Mouse (Mus musculus): ENCODE data around the gene Slc9a7. TPM values are rescaled to one million over a fixed set of nuclear protein-coding genes. Genes with fewer than 3 reads are reported as not detected.

Gene Slc9a7
- polyA plus RNA-seq, 1 experiment from 2014 or later: 0.48 TPM

DNA sequence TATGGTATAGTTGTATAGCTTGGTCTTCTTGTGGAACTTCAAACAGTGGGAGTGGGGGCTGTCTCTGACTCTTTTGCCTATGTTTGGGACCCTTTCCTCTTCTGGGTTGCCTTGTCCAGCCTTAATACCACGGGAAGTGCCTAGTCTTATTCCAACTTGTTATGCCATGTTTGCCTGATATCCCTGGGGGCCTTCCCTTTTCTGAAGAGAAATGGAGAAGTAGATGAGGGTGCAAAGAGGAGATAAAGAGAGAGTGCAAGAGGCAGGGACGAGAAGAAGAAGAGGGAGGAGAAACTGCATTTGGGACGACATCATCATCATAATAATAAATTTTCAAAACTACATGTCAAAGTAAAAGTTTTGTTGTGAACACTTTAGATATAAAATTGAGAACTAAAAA lies 21.6 kb downstream of the Slc9a7 start:
- 10% methylated on average over 3 of the region's 3 CpGs for WGBS (ENCODE audit: insufficient replicate concordance)
- Histone ChIP-seq H3K4me2 (no peak overlapping the region), H3K27me3 (replicated peaks) (no peaks in the 10 kb centered on the region)

DNA sequence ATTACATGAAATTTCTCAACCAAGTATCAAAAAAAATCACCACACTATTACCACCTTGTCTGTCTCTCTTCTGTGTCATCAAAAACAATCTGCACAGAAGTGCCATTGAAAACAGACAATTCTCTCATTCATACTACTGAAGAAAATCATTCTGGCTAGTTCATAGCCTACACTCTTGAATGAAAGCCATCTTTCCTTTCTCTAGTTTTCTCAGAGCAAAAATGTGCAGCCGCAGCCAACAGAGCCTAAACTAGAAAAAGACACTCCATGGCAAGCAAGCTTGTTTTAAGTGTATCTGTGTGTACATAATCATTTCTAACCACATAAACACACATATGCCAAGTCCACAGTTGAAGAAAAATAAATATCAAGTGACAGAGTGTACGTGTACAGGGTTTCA lies 27.2 kb downstream of the Slc9a7 start:
- Histone ChIP-seq H3K4me2 (no peak overlapping the region), H3K4me3 (no peak overlapping the region), H3K27ac (no peak overlapping the region), H3K9ac (no peak overlapping the region), H3K4me1 (no peaks in the 10 kb centered on the region), H3K27me3 (replicated peaks) (no peaks in the 10 kb centered on the region), H3K9me3 (replicated peaks) (no peaks in the 10 kb centered on the region), H3K36me3 (no peaks in the 10 kb centered on the region)
- WGBS (ENCODE audit: insufficient replicate concordance): 62% methylated on average over 2 of the region's 2 CpGs
- ATAC-seq: no peak

More for the DNA sequence above, 21.6 kb downstream of the Slc9a7 start:
- Histone ChIP-seq H3K4me3 (no peak overlapping the region), H3K9ac (no peak overlapping the region), H3K4me1 (no peaks in the 10 kb centered on the region), H3K9me3 (replicated peaks) (no peaks in the 10 kb centered on the region), H3K36me3 (no peaks in the 10 kb centered on the region), H3K27ac (no peak overlapping the region)
- no peak for ATAC-seq

DNA sequence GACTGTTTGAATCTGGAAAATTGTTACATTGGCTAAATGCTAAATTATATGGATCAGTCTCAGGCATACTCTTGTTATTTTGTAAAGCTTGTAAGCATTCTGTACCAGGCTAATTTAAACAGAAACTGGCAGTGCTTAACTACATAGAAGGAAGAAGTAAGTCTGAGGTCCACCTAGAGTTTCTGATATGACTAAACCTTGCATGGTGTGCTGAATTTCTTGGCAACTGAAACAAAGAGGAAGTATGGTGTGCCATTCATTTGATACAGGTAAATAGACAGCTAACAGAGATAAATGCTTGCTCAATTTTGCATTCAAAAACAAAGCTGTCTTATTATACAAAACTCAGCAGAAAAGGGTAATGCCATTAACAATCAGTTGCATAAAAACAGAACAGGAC lies 63.5 kb downstream of the Slc9a7 start:
- Histone ChIP-seq H3K9me3 (replicated peaks) (no peaks in the 10 kb centered on the region), H3K36me3 (no peaks in the 10 kb centered on the region), H3K27me3 (replicated peaks) (no peaks in the 10 kb centered on the region), H3K27ac (no peak overlapping the region), H3K9ac (no peak overlapping the region), H3K4me1 (no peaks in the 10 kb centered on the region), H3K4me3 (no peak overlapping the region), H3K4me2 (no peak overlapping the region)
- no peak for ATAC-seq

DNA sequence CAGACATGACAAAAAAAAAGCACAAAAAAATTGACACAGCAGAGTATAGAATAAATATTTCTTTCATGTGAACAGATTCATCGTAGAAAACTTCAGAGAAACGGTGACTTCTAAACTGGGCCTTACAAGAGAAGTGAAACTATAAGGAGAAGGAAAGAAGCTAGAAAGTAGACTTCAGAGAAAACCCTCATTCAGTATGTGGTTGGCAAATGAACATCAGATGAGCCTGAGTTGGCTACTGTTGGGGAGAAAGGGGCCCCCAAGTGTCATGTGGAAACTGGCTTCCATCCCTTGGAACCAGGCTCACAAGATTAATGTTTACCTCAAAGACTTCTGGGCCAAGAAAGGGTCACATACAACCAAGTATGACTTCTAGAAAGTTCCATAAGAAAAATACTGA lies 70.1 kb downstream of the Slc9a7 start:
- 67% methylated on average over 2 of the region's 2 CpGs for WGBS (ENCODE audit: insufficient replicate concordance)
- Histone ChIP-seq H3K4me2 (no peak overlapping the region), H3K4me3 (no peak overlapping the region), H3K27ac (no peak overlapping the region), H3K4me1 (no peaks in the 10 kb centered on the region), H3K36me3 (no peaks in the 10 kb centered on the region), H3K27me3 (replicated peaks) (no peaks in the 10 kb centered on the region), H3K9me3 (replicated peaks) (no peaks in the 10 kb centered on the region), H3K9ac (no peak overlapping the region)
- ATAC-seq: no peak

DNA sequence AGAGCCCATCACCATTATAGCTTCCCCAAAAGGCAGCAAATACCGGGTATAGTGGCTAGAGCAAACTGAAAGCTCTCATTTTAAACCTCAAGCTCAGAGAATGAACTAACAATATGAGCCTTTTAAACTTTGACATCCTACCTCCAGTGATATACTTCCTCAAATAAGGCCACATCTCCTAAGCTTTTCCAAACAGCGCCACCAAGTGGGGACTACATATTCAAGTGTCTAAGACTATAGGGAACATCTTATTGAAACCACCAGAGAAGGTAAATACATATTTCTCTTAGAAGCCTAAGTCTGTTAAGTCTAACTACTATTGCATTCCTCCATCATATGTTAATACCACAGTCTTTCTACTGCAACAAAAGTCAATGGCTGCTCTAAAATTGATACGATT lies 106.0 kb downstream of the Slc9a7 start:
- Histone ChIP-seq H3K4me3 (no peak overlapping the region), H3K9ac (no peak overlapping the region), H3K27me3 (replicated peaks) (no peaks in the 10 kb centered on the region), H3K36me3 (no peaks in the 10 kb centered on the region), H3K27ac (no peak overlapping the region), H3K4me2 (no peak overlapping the region), H3K4me1 (no peaks in the 10 kb centered on the region), H3K9me3 (replicated peaks) (no peaks in the 10 kb centered on the region)
- WGBS (ENCODE audit: insufficient replicate concordance): 58% methylated on average over 3 of the region's 3 CpGs
- no peak for ATAC-seq

DNA sequence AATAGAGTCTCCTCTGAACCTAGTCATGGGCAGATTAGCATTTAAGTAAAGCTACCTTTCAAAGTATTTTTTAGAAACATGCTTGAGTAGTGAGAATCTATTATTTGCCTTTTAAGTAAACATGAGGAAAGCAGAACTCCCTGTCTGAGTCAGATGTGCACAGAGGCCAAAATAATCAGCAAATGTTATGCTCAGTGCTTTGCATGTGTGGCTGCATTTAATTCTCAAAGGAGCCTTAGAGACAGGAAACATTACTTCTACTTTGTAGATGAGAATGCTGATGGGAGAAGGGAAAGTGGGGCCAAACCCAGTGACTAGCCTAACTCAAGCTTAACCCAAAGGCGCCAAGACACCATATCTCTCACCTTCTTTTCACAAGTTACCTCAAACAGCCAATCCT lies 114.8 kb downstream of the Slc9a7 start:
- H3K9ac ChIP-seq: no peak overlapping the region
- no peaks in the 10 kb centered on the region for H3K9me3 ChIP-seq (replicated peaks)
- ATAC-seq: no peak
- 56% methylated on average over 1 of the region's 1 CpGs for WGBS (ENCODE audit: insufficient replicate concordance)
- H3K27me3 ChIP-seq (replicated peaks): no peaks in the 10 kb centered on the region
- no peak overlapping the region for H3K4me2 ChIP-seq
- no peaks in the 10 kb centered on the region for H3K36me3 ChIP-seq
- no peaks in the 10 kb centered on the region for H3K4me1 ChIP-seq
- H3K4me3 ChIP-seq: no peak overlapping the region
- H3K27ac ChIP-seq: no peak overlapping the region

DNA sequence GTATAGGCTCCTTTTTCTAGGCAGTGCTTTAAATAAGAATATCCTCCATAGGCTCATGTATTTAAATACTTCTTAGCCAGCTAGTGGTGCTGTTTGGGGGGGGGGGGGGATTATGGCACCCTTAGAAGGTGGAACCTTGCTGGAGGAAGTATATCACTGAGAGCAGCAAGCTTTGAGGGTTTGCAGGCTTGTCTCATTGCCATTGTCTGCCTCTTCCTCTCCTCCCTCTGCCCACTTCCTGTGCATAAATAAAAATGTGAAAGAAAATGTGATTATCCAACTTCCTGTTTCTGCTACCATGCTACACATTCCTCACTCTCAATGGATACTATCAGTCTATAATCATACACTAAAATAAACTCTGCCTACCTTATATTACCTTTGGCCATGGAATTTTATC lies 123.2 kb downstream of the Slc9a7 start:
- Histone ChIP-seq H3K9me3 (replicated peaks) (no peaks in the 10 kb centered on the region), H3K4me3 (no peak overlapping the region), H3K9ac (no peak overlapping the region), H3K27me3 (replicated peaks) (no peaks in the 10 kb centered on the region), H3K36me3 (no peaks in the 10 kb centered on the region), H3K4me1 (no peaks in the 10 kb centered on the region), H3K27ac (no peak overlapping the region), H3K4me2 (no peak overlapping the region)
- ATAC-seq: no peak

DNA sequence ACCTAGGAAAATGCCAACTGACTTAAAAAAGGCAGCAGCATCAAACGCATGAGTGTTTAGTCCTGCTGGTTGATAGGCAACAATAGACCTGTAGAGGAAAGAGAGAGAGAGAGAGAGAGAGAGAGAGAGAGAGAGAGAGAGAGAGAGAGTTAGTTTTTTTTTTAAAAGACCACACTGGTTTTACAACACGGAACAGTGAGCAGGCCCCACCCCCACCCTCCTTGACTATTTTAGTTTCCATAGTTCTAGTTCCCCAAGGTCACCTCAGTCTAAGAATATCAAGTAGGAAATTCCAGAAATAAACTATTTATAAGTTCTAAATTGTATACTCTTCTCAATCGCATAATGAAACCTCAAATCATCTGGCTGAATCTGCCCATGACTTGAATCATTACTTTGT lies 126.6 kb downstream of the Slc9a7 start:
- no peak overlapping the region for H3K9ac ChIP-seq
- no peaks in the 10 kb centered on the region for H3K27me3 ChIP-seq (replicated peaks)
- H3K4me1 ChIP-seq: no peaks in the 10 kb centered on the region
- 42% methylated on average over 3 of the region's 3 CpGs for WGBS (ENCODE audit: insufficient replicate concordance)
- H3K4me3 ChIP-seq: no peak overlapping the region
- no peak overlapping the region for H3K27ac ChIP-seq
- no peak overlapping the region for H3K4me2 ChIP-seq
- H3K9me3 ChIP-seq (replicated peaks): no peaks in the 10 kb centered on the region
- no peaks in the 10 kb centered on the region for H3K36me3 ChIP-seq
- no peak for ATAC-seq

DNA sequence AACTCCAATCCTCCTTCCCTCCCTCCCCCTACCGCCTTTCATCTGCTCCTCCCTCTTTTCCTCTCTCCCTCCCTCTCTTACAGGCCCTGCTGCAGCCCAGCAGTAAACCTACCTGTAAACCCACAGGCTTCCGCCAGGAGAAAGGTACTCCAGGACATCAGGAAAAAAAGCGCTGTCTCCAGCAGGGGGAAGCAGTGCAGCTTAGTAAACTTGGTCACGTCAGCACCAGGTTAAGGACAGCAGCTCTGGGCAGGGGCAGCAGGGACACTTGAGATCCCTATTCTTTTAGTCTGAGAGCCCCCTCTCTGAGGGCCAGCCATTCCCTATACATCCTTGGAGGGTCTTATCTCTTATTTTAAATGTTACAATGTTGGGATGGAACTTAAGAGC lies 129.3 kb downstream of the Slc9a7 start:
- Histone ChIP-seq H3K4me1 (no peaks in the 10 kb centered on the region), H3K9ac (no peak overlapping the region), H3K27ac (no peak overlapping the region), H3K36me3 (no peaks in the 10 kb centered on the region), H3K4me3 (no peak overlapping the region), H3K9me3 (replicated peaks) (no peaks in the 10 kb centered on the region), H3K27me3 (replicated peaks) (no peaks in the 10 kb centered on the region), H3K4me2 (no peak overlapping the region)
- WGBS (ENCODE audit: insufficient replicate concordance): 14% methylated on average over 4 of the region's 4 CpGs
- no peak for ATAC-seq

DNA sequence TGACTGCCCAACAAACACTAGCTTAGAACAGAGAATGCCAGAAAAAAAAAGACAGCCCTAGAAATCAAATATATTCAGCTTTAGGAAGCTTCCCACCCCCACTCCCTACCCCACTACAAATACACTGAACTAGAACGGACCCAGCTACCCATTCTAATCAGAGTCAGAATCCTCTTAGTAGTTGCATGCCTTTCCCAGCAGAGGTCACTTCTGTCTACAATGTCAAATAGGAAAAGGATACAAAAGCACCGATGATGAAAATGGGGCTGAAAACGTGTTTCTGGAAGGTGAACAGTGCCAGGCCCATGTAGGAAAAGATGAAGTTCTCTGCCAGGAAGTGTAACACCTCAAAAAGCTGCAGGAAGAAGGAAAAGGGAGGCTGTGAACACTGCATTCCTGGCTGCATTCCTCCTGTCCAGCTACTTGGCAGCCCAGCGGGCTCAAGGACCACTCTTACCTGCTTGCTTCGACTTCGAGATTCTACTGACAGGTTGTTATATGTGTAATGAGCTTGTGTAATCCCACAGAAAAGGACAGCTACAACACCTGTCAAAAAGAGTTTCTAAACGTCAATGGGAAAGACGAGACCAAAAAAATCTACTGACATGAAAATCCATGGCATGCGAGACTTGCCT lies 129.8 kb downstream of the Slc9a7 start:
- Histone ChIP-seq H3K9me3 (replicated peaks) (no peaks in the 10 kb centered on the region), H3K27me3 (replicated peaks) (no peaks in the 10 kb centered on the region), H3K9ac (no peak overlapping the region), H3K4me3 (no peak overlapping the region), H3K27ac (no peak overlapping the region), H3K4me1 (no peaks in the 10 kb centered on the region), H3K36me3 (no peaks in the 10 kb centered on the region), H3K4me2 (no peak overlapping the region)
- 44% methylated on average over 9 of the region's 9 CpGs for WGBS (ENCODE audit: insufficient replicate concordance)
- ATAC-seq: no peak

DNA sequence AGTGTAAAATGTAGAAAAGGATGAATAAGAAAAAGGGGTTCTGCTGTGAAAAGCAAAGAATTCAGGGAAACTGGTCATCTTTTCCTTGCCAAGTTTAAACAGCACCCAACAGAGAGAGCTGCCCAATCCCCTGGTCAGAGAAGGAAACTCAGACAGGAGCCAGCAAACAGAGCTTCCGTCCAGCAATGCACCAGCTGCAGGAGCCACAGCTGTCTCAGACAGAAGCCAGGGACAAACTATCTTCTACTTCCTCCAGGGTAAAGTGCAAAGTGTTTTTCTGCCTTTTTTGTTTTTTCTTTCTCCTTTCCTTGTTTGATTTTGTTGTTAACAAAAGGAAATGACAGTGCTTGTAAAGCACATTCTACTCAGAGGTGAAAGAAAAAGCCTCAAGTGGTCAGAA lies 131.3 kb downstream of the Slc9a7 start:
- H3K4me3 ChIP-seq: no peak overlapping the region
- no peak for ATAC-seq
- H3K9ac ChIP-seq: no peak overlapping the region
- no peaks in the 10 kb centered on the region for H3K9me3 ChIP-seq (replicated peaks)
- H3K27ac ChIP-seq: no peak overlapping the region
- H3K4me1 ChIP-seq: no peaks in the 10 kb centered on the region
- H3K4me2 ChIP-seq: no peak overlapping the region
- H3K36me3 ChIP-seq: no peaks in the 10 kb centered on the region
- 24% methylated on average over 1 of the region's 1 CpGs for WGBS (ENCODE audit: insufficient replicate concordance)
- no peaks in the 10 kb centered on the region for H3K27me3 ChIP-seq (replicated peaks)

DNA sequence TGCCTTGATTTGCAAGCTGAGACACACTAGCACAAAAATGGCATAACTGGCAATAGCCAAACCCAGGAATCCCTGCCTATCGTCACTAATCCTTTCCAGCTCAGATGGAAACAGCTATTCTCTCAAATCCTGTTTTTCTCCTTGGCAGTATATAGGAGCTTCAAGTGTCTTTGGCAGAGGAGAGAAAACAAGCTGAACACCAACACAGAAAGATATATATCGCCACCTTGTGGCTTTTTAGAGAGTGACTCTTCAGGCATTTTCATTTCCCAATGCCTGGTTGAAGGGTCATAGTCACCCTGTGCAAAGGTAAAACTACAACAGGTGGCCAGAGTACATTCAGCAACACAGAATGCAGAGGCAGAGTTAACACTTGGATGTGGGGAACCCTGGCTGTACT lies 134.1 kb downstream of the Slc9a7 start:
- Histone ChIP-seq H3K4me1 (no peaks in the 10 kb centered on the region), H3K27ac (no peak overlapping the region), H3K9ac (no peak overlapping the region), H3K4me2 (no peak overlapping the region), H3K27me3 (replicated peaks) (no peaks in the 10 kb centered on the region), H3K9me3 (replicated peaks) (no peaks in the 10 kb centered on the region), H3K36me3 (no peaks in the 10 kb centered on the region), H3K4me3 (no peak overlapping the region)
- ATAC-seq: no peak
- WGBS (ENCODE audit: insufficient replicate concordance): 17% methylated on average over 2 of the region's 2 CpGs

DNA sequence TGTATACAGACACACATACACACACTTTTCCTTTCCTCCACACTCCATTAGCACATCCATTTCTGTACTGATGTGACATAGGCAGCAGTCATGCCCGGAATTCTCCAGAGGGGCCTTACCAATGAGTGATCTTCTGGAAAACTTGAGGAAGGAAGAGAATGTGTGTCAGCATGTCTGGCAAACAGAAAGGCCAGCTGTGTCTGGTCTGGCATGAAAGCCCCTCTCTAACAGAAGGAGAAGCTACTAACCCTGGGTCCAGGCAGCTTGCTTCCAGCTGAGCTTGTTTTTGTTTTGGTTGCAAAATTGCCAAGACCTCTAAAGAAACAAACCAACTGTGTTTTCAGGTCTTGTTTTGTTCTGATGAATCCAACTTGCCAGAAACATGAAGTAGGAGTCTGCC lies 162.1 kb downstream of the Slc9a7 start:
- Histone ChIP-seq H3K27me3 (replicated peaks) (no peaks in the 10 kb centered on the region), H3K9me3 (replicated peaks) (no peaks in the 10 kb centered on the region), H3K36me3 (no peaks in the 10 kb centered on the region), H3K4me3 (no peak overlapping the region), H3K4me1 (no peaks in the 10 kb centered on the region), H3K4me2 (no peak overlapping the region), H3K27ac (no peak overlapping the region), H3K9ac (no peak overlapping the region)
- 47% methylated on average over 1 of the region's 1 CpGs for WGBS (ENCODE audit: insufficient replicate concordance)
- ATAC-seq: no peak
